Mouse (Mus musculus): ENCODE data around the gene Tbxas1. TPM values are rescaled to one million over a fixed set of nuclear protein-coding genes. Genes with fewer than 3 reads are reported as not detected.

Gene Tbxas1
- polyA plus RNA-seq, 1 experiment from 2014 or later = 1.0 TPM

GRCm38 (mm10) chr6:38997838-38998237, 122.6 kb downstream of the Tbxas1 start:
- 81% methylated on average over 4 of the region's 4 CpGs for whole genome bisulfite sequencing
- DNase-seq (ENCODE audit: low spot score) (no peak), ATAC-seq (replicated peaks; ENCODE audit: insufficient number of reproducible peaks, low FRiP score, low TSS enrichment, low read depth) (no peak)
- H3K9me3 ChIP-seq (replicated peaks; ENCODE audit: control insufficient read depth, low read length) = no peaks in the 10 kb centered on the region
- no peak overlapping the region for H3K9ac ChIP-seq (replicated peaks; ENCODE audit: low read length)
- no peaks in the 10 kb centered on the region for H3K4me1 ChIP-seq (ENCODE audit: control insufficient read depth, insufficient read depth, low read length)
- H3K4me3 ChIP-seq (ENCODE audit: low read depth, low read length) = no peak overlapping the region
- no peak overlapping the region for H3K27ac ChIP-seq (replicated peaks; ENCODE audit: low read depth, low read length)
- no peaks in the 10 kb centered on the region; the same call in 1 of the 2 replicates for H3K36me3 ChIP-seq (replicated peaks; ENCODE audit: control insufficient read depth, insufficient read depth, low read depth, low read length)
- H3K27me3 ChIP-seq (ENCODE audit: control insufficient read depth, insufficient read depth, low read length) = no peaks in the 10 kb centered on the region
- no peak overlapping the region for H3K4me2 ChIP-seq (ENCODE audit: low read depth, low read length)

GRCm38 (mm10) chr6:39003126-39003525, 127.9 kb downstream of the Tbxas1 start:
- Histone ChIP-seq H3K9ac (replicated peaks; ENCODE audit: low read length) (no peak overlapping the region), H3K4me2 (ENCODE audit: low read depth, low read length) (no peak overlapping the region), H3K27ac (replicated peaks; ENCODE audit: low read depth, low read length) (no peak overlapping the region), H3K27me3 (ENCODE audit: control insufficient read depth, insufficient read depth, low read length) (no peaks in the 10 kb centered on the region), H3K4me1 (ENCODE audit: control insufficient read depth, insufficient read depth, low read length) (no peaks in the 10 kb centered on the region), H3K9me3 (replicated peaks; ENCODE audit: control insufficient read depth, low read length) (no peaks in the 10 kb centered on the region), H3K36me3 (replicated peaks; ENCODE audit: control insufficient read depth, insufficient read depth, low read depth, low read length) (no peaks in the 10 kb centered on the region; the same call in 1 of the 2 replicates), H3K4me3 (ENCODE audit: low read depth, low read length) (no peak overlapping the region)
- no peak for ATAC-seq (replicated peaks; ENCODE audit: insufficient number of reproducible peaks, low FRiP score, low TSS enrichment, low read depth)
- 70% methylated on average over 7 of the region's 7 CpGs for WGBS
- DNase-seq (ENCODE audit: low spot score) = no peak

DNA sequence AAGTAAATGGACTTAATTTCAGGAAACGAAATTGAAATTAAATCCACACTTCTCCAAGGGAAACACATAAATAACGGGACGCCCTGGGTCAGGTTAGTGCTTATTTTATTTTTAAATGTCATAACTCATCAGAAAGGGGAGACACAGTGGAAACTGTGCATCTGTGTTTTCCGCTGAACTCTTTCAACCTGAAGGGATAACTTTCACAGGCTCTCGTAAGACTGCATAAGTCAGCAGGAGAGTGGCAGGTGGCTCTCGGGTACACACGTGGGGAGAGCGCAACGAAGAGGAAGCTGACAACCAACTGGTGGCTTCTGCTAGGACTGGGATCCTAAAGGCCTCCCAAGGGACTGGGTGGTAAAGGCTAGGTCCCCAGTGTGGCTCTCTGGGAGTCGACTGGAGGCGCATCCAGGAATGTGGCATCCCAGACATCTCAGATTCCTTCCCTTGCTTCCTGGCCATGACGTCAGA, 128.8 kb downstream of the Tbxas1 start:
- ATAC-seq (replicated peaks; ENCODE audit: insufficient number of reproducible peaks, low FRiP score, low TSS enrichment, low read depth) = no peak
- Histone ChIP-seq H3K4me3 (ENCODE audit: low read depth, low read length) (no peak overlapping the region), H3K9ac (replicated peaks; ENCODE audit: low read length) (no peak overlapping the region), H3K9me3 (replicated peaks; ENCODE audit: control insufficient read depth, low read length) (no peaks in the 10 kb centered on the region), H3K4me1 (ENCODE audit: control insufficient read depth, insufficient read depth, low read length) (no peaks in the 10 kb centered on the region), H3K27ac (replicated peaks; ENCODE audit: low read depth, low read length) (no peak overlapping the region), H3K36me3 (replicated peaks; ENCODE audit: control insufficient read depth, insufficient read depth, low read depth, low read length) (no peaks in the 10 kb centered on the region; the same call in 1 of the 2 replicates), H3K27me3 (ENCODE audit: control insufficient read depth, insufficient read depth, low read length) (no peaks in the 10 kb centered on the region), H3K4me2 (ENCODE audit: low read depth, low read length) (no peak overlapping the region)
- WGBS = 67% methylated on average over 12 of the region's 12 CpGs
- DNase-seq (ENCODE audit: low spot score) = no peak

DNA sequence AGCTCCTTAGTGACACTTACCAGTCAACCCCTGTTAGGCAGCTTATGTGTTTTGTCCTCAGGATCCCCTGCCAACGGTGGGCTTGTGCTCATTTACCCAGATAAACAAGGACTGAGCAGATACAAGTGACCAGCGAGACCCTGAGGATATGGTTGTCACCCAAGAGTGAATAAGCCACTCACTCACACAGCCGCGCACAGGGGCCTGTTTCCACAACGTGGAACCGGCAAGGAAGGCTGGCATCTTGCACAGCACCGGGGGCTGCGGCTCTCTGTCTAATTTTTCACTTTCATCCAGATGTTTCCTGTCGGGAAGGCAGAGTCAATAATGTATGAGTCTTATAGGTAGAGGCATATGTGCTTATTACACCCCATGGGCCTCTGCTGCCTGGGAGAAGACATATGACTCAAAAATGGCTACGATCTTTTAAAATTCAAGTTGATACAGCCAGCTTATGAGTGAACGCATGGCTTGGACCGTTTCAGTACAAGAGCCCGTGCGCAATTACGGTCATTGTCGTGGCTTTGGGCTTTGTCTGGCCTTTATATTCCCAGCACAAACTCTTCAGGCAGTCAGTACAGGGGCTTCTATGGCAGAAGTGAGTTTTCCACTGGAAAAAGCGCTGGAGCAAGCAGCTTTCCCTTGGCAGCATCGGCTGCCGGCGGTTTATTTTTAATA, 130.2 kb downstream of the Tbxas1 start:
- no peaks in the 10 kb centered on the region for H3K4me1 ChIP-seq (ENCODE audit: control insufficient read depth, insufficient read depth, low read length)
- no peak overlapping the region for H3K4me3 ChIP-seq (ENCODE audit: low read depth, low read length)
- no peak overlapping the region for H3K27ac ChIP-seq (replicated peaks; ENCODE audit: low read depth, low read length)
- H3K27me3 ChIP-seq (ENCODE audit: control insufficient read depth, insufficient read depth, low read length) = no peaks in the 10 kb centered on the region
- no peak overlapping the region for H3K4me2 ChIP-seq (ENCODE audit: low read depth, low read length)
- H3K36me3 ChIP-seq (replicated peaks; ENCODE audit: control insufficient read depth, insufficient read depth, low read depth, low read length) = no peaks in the 10 kb centered on the region
- WGBS = 80% methylated on average over 20 of the region's 20 CpGs
- no peak for ATAC-seq (replicated peaks; ENCODE audit: insufficient number of reproducible peaks, low FRiP score, low TSS enrichment, low read depth)
- no peak for DNase-seq (ENCODE audit: low spot score)
- no peak overlapping the region for H3K9ac ChIP-seq (replicated peaks; ENCODE audit: low read length)
- no peaks in the 10 kb centered on the region for H3K9me3 ChIP-seq (replicated peaks; ENCODE audit: control insufficient read depth, low read length)

DNA sequence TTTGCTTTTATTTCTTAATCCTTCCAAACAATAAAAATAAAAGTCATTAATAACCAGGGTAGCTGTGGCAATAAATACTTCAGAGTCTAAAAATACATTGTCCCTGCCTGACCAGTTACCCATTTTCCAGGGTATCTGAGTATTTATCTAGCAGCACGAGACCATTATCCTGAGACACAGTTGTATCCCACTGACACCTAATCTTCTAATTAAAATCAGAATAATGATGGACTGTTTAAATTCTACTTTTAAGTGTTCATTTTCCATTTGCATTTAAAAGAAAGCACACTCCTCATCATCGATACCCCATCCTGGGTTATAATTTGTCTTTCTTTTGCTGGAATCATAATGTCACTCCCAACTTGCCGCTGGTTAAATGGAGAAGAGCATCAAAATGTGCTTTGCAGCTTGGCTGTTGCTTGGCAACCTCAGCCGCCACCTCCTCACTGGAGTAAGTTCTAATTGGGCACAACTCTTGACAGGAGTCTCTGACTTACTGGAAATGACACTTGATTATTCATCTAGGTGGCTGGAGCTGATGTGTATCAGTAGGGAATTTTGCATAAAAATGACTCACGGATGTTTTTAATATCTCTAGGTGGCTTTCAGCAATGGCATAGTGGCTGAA, 130.9 kb downstream of the Tbxas1 start:
- H3K9ac ChIP-seq (replicated peaks; ENCODE audit: low read length) = no peak overlapping the region
- H3K4me3 ChIP-seq (ENCODE audit: low read depth, low read length) = no peak overlapping the region
- no peak overlapping the region for H3K27ac ChIP-seq (replicated peaks; ENCODE audit: low read depth, low read length)
- DNase-seq (ENCODE audit: low spot score) (no peak), ATAC-seq (replicated peaks; ENCODE audit: insufficient number of reproducible peaks, low FRiP score, low TSS enrichment, low read depth) (no peak)
- no peaks in the 10 kb centered on the region for H3K4me1 ChIP-seq (ENCODE audit: control insufficient read depth, insufficient read depth, low read length)
- H3K27me3 ChIP-seq (ENCODE audit: control insufficient read depth, insufficient read depth, low read length) = no peaks in the 10 kb centered on the region
- WGBS = 76% methylated on average over 5 of the region's 5 CpGs
- H3K36me3 ChIP-seq (replicated peaks; ENCODE audit: control insufficient read depth, insufficient read depth, low read depth, low read length) = no peaks in the 10 kb centered on the region
- H3K4me2 ChIP-seq (ENCODE audit: low read depth, low read length) = no peak overlapping the region
- H3K9me3 ChIP-seq (replicated peaks; ENCODE audit: control insufficient read depth, low read length) = no peaks in the 10 kb centered on the region

- WGBS = 62% methylated on average over 5 of the region's 5 CpGs
- no peaks in the 10 kb centered on the region for H3K9me3 ChIP-seq (replicated peaks; ENCODE audit: control insufficient read depth, low read length)
- ATAC-seq (replicated peaks; ENCODE audit: insufficient number of reproducible peaks, low FRiP score, low TSS enrichment, low read depth) (no peak), DNase-seq (ENCODE audit: low spot score) (no peak)
- H3K27ac ChIP-seq (replicated peaks; ENCODE audit: low read depth, low read length) = no peak overlapping the region
- no peak overlapping the region for H3K4me3 ChIP-seq (ENCODE audit: low read depth, low read length)
- H3K9ac ChIP-seq (replicated peaks; ENCODE audit: low read length) = no peak overlapping the region
- H3K4me1 ChIP-seq (ENCODE audit: control insufficient read depth, insufficient read depth, low read length) = no peaks in the 10 kb centered on the region
- no peaks in the 10 kb centered on the region for H3K36me3 ChIP-seq (replicated peaks; ENCODE audit: control insufficient read depth, insufficient read depth, low read depth, low read length)
- no peaks in the 10 kb centered on the region for H3K27me3 ChIP-seq (ENCODE audit: control insufficient read depth, insufficient read depth, low read length)
- no peak overlapping the region for H3K4me2 ChIP-seq (ENCODE audit: low read depth, low read length)
These were observed 132.0 kb downstream of the Tbxas1 start for GRCm38 (mm10) chr6:39007223-39007622.

DNA sequence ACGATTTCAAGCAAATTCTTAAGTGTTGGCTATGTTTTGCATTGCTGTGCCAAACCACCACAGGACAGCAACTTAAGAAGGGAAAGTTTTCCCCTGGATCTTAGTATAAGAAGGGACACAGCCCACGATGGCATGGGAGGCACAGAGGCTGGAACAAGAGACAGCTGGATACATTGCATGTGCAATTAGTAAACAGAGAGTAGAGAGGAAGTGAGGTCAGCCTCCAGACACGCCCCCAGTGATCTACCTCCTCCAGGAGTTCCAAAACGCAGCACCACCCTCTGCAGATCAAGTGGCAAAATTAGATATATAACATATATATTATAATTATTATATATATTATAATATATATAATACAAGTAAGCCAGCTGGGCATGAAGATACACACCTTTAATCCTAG, 132.9 kb downstream of the Tbxas1 start:
- Histone ChIP-seq H3K4me1 (ENCODE audit: control insufficient read depth, insufficient read depth, low read length) (no peaks in the 10 kb centered on the region), H3K4me2 (ENCODE audit: low read depth, low read length) (no peak overlapping the region), H3K27ac (replicated peaks; ENCODE audit: low read depth, low read length) (no peak overlapping the region), H3K9ac (replicated peaks; ENCODE audit: low read length) (no peak overlapping the region), H3K36me3 (replicated peaks; ENCODE audit: control insufficient read depth, insufficient read depth, low read depth, low read length) (no peaks in the 10 kb centered on the region), H3K9me3 (replicated peaks; ENCODE audit: control insufficient read depth, low read length) (no peaks in the 10 kb centered on the region; the same call in 1 of the 2 replicates), H3K27me3 (ENCODE audit: control insufficient read depth, insufficient read depth, low read length) (no peaks in the 10 kb centered on the region), H3K4me3 (ENCODE audit: low read depth, low read length) (no peak overlapping the region)
- 69% methylated on average over 4 of the region's 4 CpGs for WGBS
- DNase-seq (ENCODE audit: low spot score) (no peak), ATAC-seq (replicated peaks; ENCODE audit: insufficient number of reproducible peaks, low FRiP score, low TSS enrichment, low read depth) (no peak)

DNA sequence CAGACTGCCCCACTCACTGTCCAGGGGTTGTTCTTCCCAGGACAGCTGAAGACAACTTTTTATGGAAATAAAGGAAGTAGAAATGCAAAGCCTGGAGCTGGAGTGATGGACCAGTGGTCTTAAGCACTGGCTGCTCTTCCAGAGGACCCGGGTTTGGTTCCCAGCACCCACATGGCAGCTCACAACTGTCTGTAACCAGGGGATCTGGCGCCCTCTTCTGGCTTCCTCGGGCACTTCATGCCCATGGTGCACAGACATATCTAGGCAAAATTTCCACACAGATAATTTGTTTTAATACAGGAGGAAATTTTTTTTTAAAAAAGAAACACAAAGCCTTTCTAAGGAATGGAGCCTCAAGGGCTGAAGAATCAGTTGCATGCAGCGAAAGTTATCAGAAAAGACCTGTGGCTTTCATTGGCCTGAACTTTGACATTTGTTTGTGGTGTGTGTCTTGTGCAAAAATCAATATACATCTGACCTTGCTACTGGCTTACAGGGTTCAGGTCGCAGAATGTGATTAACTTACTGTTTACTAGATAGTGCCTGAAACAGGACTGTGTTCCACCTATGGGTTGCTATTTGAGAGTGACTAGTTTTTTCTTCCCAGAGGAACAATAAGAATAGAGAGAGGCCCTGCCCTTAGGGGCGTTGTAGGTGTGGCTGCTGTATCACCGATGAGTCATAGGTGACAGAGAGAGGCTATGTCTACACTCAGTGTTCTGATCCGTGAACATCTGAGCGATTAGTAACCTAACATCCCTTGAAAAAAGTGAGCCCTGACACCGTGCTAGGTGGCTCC, 138.0 kb downstream of the Tbxas1 start:
- Histone ChIP-seq H3K4me1 (ENCODE audit: control insufficient read depth, insufficient read depth, low read length) (no peaks in the 10 kb centered on the region), H3K4me2 (ENCODE audit: low read depth, low read length) (no peak overlapping the region), H3K9ac (replicated peaks; ENCODE audit: low read length) (no peak overlapping the region), H3K9me3 (replicated peaks; ENCODE audit: control insufficient read depth, low read length) (no peaks in the 10 kb centered on the region; the same call in 1 of the 2 replicates), H3K36me3 (replicated peaks; ENCODE audit: control insufficient read depth, insufficient read depth, low read depth, low read length) (no peaks in the 10 kb centered on the region), H3K4me3 (ENCODE audit: low read depth, low read length) (no peak overlapping the region), H3K27me3 (ENCODE audit: control insufficient read depth, insufficient read depth, low read length) (no peaks in the 10 kb centered on the region), H3K27ac (replicated peaks; ENCODE audit: low read depth, low read length) (no peak overlapping the region)
- DNase-seq (ENCODE audit: low spot score) (no peak), ATAC-seq (replicated peaks; ENCODE audit: insufficient number of reproducible peaks, low FRiP score, low TSS enrichment, low read depth) (no peak)
- WGBS = 87% methylated on average over 10 of the region's 10 CpGs

All from embryonic facial prominence, embryonic 11.5 days (tissue).